Mouse (Mus musculus): ENCODE results near the gene Nsl1. TPM values are rescaled to one million over a fixed set of nuclear protein-coding genes. Genes with fewer than 3 reads are reported as not detected.

Nsl1 gene
- total RNA-seq, 2 experiments from 2014 or later, result 0.87 to 1.3 TPM

GRCm38 (mm10) chr1:191086304-191086878 is 23.6 kb downstream of the Nsl1 start:
- Histone ChIP-seq H3K4me3 (no peak overlapping the region), H3K27ac (no peak overlapping the region)
- no peak for TF ChIP-seq CTCF (conservative IDR thresholded peaks at IDR 0.05)
- DNase-seq (ENCODE audit: low spot score in 2 of 2), result no peak

- Histone ChIP-seq H3K27ac (no peak overlapping the region), H3K4me3 (no peak overlapping the region)
- DNase-seq (ENCODE audit: low spot score in 2 of 2), result no peak
- no peak for TF ChIP-seq CTCF (conservative IDR thresholded peaks at IDR 0.05)
Measured at GRCm38 (mm10) chr1:191086960-191087359, 24.1 kb downstream of the Nsl1 start.

- no peak for DNase-seq (ENCODE audit: low spot score in 2 of 2)
- no peak for TF ChIP-seq CTCF (conservative IDR thresholded peaks at IDR 0.05)
Measured at GRCm38 (mm10) chr1:191087955-191088354, 25.1 kb downstream of the Nsl1 start.

GRCm38 (mm10) chr1:191089355-191089754 is 26.5 kb downstream of the Nsl1 start:
- H3K4me3 ChIP-seq, result no peak overlapping the region
- TF ChIP-seq CTCF (conservative IDR thresholded peaks at IDR 0.05), result no peak
- DNase-seq (ENCODE audit: low spot score in 2 of 2), result no peak
- H3K27ac ChIP-seq, result no peak overlapping the region

More at GRCm38 (mm10) chr1:191087955-191088354, 25.1 kb downstream of the Nsl1 start:
- Histone ChIP-seq H3K27ac (no peak overlapping the region), H3K4me3 (no peak overlapping the region)

- H3K27ac ChIP-seq, result no peak overlapping the region
- DNase-seq (ENCODE audit: low spot score in 2 of 2), result no peak
- H3K4me3 ChIP-seq, result no peak overlapping the region
- no peak for TF ChIP-seq CTCF (conservative IDR thresholded peaks at IDR 0.05)
Measured at GRCm38 (mm10) chr1:191092050-191092449, 29.2 kb downstream of the Nsl1 start.

- no peak overlapping the region for H3K27ac ChIP-seq
- H3K4me3 ChIP-seq, result no peak overlapping the region
- peak in 1 of 2 experiments; percentile 29 for DNase-seq (ENCODE audit: low spot score in 2 of 2)
- TF ChIP-seq CTCF (conservative IDR thresholded peaks at IDR 0.05), result no peak
Measured at GRCm38 (mm10) chr1:191093578-191093977, 30.8 kb downstream of the Nsl1 start.

GRCm38 (mm10) chr1:191095019-191095418 is 32.2 kb downstream of the Nsl1 start:
- DNase-seq (ENCODE audit: low spot score in 2 of 2), result no peak
- peak; percentile 65 for TF ChIP-seq CTCF (conservative IDR thresholded peaks at IDR 0.05)
- Histone ChIP-seq H3K4me3 (no peak overlapping the region), H3K27ac (no peak overlapping the region)

GRCm38 (mm10) chr1:191096871-191097681 is 34.3 kb downstream of the Nsl1 start:
- Histone ChIP-seq H3K27ac (no peak overlapping the region), H3K4me3 (peak overlapping the region; percentile 64; the same call in 1 of the 2 replicates)
- no peak for DNase-seq (ENCODE audit: low spot score in 2 of 2)
- peak; percentile 24; the same call in 1 of the 2 replicates for TF ChIP-seq CTCF (conservative IDR thresholded peaks at IDR 0.05)

GRCm38 (mm10) chr1:191097802-191098747 is 35.3 kb downstream of the Nsl1 start, which contains the start of gene Batf3:
TSS of gene Batf3 (plus strand) at chr1:191097847.
- TF ChIP-seq CTCF (conservative IDR thresholded peaks at IDR 0.05), result peak; percentile 75
- peak within 1 kb of the TSS; percentile 64 for H3K4me3 ChIP-seq
- no peak within 1 kb of the TSS for H3K27ac ChIP-seq
- DNase-seq (ENCODE audit: low spot score in 2 of 2), result peak in 1 of 2 experiments; percentile 21

- TF ChIP-seq CTCF (conservative IDR thresholded peaks at IDR 0.05), result no peak
- Histone ChIP-seq H3K4me3 (no peak overlapping the region), H3K27ac (no peak overlapping the region)
- no peak for DNase-seq (ENCODE audit: low spot score in 2 of 2)
Measured at GRCm38 (mm10) chr1:191099114-191099513, 36.3 kb downstream of the Nsl1 start.

GRCm38 (mm10) chr1:191099772-191100291 is 37.0 kb downstream of the Nsl1 start:
- no peak for DNase-seq (ENCODE audit: low spot score in 2 of 2)
- no peak overlapping the region for H3K4me3 ChIP-seq
- H3K27ac ChIP-seq, result no peak overlapping the region
- no peak for TF ChIP-seq CTCF (conservative IDR thresholded peaks at IDR 0.05)

- Histone ChIP-seq H3K27ac (no peak overlapping the region), H3K4me3 (no peak overlapping the region)
- TF ChIP-seq CTCF (conservative IDR thresholded peaks at IDR 0.05), result no peak
- DNase-seq (ENCODE audit: low spot score in 2 of 2), result no peak
Measured at GRCm38 (mm10) chr1:191102730-191103370, 40.0 kb downstream of the Nsl1 start.
